Mouse (Mus musculus) forebrain, embryonic 16.5 days (tissue): ENCODE measurements at regions not wholly inside any gene's neighbourhood (a gene's known extent, or its start where the extent isn't known, plus 50 kb on each side); places are given as distances from the start of the nearest gene placed in this dataset.

Source experiments
- ATAC-seq: fragments of 200-750 bp; cut with Nextera tagmentation; 2 replicates; pipeline ENCODE4 v1.8.0; 2017; ENCODE audit warnings: mild to moderate bottlenecking, moderate library complexity
- H3K27ac ChIP-seq: fragments of 300-500 bp; sonication (generic); 2 replicates; pipeline ENCODE4 v1.5.1; 2014; ENCODE audit warnings: low read length, control low read depth
- H3K27me3 ChIP-seq: fragments of 300-500 bp; sonication (generic); replicated peaks from 2 replicates; pipeline ENCODE4 v1.6.1; 2014; ENCODE audit warnings: low read length; ENCODE audit not compliant: control insufficient read depth, insufficient read depth
- H3K36me3 ChIP-seq: fragments of 300-500 bp; sonication (generic); 2 replicates; pipeline ENCODE4 v1.6.1; 2014; ENCODE audit not compliant: control insufficient read depth, insufficient read depth
- H3K4me1 ChIP-seq: fragments of 300-500 bp; sonication (generic); replicated peaks from 2 replicates; pipeline ENCODE4 v1.6.1; 2014; ENCODE audit warnings: low read length; ENCODE audit not compliant: control insufficient read depth, insufficient read depth
- H3K4me2 ChIP-seq: fragments of 300-500 bp; sonication (generic); 2 replicates; pipeline ENCODE4 v1.6.1; 2014; ENCODE audit warnings: mild to moderate bottlenecking, low read length, control low read depth
- H3K4me3 ChIP-seq: fragments of 300-500 bp; sonication (generic); replicated peaks from 2 replicates; pipeline ENCODE4 v1.5.1; 2014; ENCODE audit warnings: mild to moderate bottlenecking, low read length, control low read depth
- H3K9ac ChIP-seq: fragments of 300-500 bp; sonication (generic); replicated peaks from 2 replicates; pipeline ENCODE4 v1.6.1; 2014; ENCODE audit warnings: low read depth, low read length, control low read depth
- H3K9me3 ChIP-seq: fragments of 300-500 bp; sonication (generic); 2 replicates; pipeline ENCODE4 v1.6.1; 2016; ENCODE audit warnings: low read length; ENCODE audit not compliant: control insufficient read depth
- WGBS: fragments of 180-500 bp; shearing (Covaris S2); extraction: QIAGEN DNeasy Blood & Tissue Kit; methylation state at CpG from one replicate; pipeline ENCODE4 v1.1.7; 2014; 5-methylcytosine and 5-hydroxymethylcytosine counted together

DNA sequence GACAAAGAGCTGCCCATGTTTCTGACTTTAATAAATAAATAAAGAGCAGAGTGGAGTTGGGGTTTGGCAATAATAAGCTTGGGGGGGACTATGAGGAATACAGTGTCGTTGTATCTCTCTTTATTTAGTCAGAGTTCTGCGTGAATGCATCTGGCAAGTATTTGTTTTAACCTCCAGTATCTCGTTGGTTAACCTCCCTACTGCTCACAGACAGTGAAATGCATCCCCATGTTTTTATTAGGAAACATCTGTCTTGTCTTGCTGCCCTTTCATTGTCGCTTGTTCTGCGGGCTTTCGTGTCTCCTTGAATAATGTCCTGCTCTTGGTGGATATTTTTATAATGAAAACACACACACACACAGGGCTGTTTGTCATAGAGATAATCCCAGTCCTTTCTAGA is 118.8 kb upstream of the Ccdc54 start:
- no peaks in the 10 kb centered on the region for H3K9me3 ChIP-seq
- ATAC-seq = no peak
- no peaks in the 10 kb centered on the region for H3K4me1 ChIP-seq
- WGBS = 84% methylated on average over 6 of the region's 6 CpGs
- no peak overlapping the region for H3K9ac ChIP-seq
- no peak overlapping the region for H3K4me3 ChIP-seq
- H3K27me3 ChIP-seq = no peaks in the 10 kb centered on the region
- no peak overlapping the region for H3K27ac ChIP-seq
- H3K4me2 ChIP-seq = no peak overlapping the region
- no peaks in the 10 kb centered on the region for H3K36me3 ChIP-seq

- H3K9me3 ChIP-seq = no peaks in the 10 kb centered on the region
- no peak for ATAC-seq
- no peak overlapping the region for H3K9ac ChIP-seq
- H3K27me3 ChIP-seq = no peaks in the 10 kb centered on the region
- WGBS = 60% methylated on average over 2 of the region's 2 CpGs
- no peak overlapping the region for H3K27ac ChIP-seq
- no peaks in the 10 kb centered on the region for H3K4me1 ChIP-seq
- H3K4me3 ChIP-seq = no peak overlapping the region
- H3K4me2 ChIP-seq = no peak overlapping the region
- no peaks in the 10 kb centered on the region for H3K36me3 ChIP-seq
Observed at GRCm38 (mm10) chr16:50707906-50708305, 117.0 kb upstream of the Ccdc54 start.

DNA sequence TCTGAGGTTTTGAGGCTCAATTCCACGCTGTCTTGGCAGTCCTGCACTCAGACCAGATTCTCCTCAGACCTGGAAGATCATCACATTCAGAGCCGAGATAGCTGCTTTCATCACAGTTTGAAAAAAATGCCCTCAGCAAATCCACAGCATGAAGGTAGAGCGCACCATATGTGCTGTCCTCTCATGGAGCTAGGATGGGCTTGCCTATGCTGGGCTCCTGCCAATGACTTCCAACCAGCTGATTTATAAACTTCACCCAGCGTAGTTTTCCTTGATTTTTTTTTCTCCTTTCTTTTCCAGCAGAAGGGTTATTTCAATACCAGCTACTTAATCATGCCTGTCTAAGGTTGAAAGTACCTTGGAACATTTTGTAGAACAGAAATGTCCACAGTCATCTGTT is 115.0 kb upstream of the Ccdc54 start:
- Histone ChIP-seq H3K27me3 (no peaks in the 10 kb centered on the region), H3K9me3 (no peaks in the 10 kb centered on the region), H3K36me3 (no peaks in the 10 kb centered on the region), H3K4me2 (no peak overlapping the region), H3K27ac (no peak overlapping the region), H3K4me1 (no peaks in the 10 kb centered on the region), H3K9ac (no peak overlapping the region), H3K4me3 (no peak overlapping the region)
- no peak for ATAC-seq
- 63% methylated on average over 4 of the region's 4 CpGs for WGBS

DNA sequence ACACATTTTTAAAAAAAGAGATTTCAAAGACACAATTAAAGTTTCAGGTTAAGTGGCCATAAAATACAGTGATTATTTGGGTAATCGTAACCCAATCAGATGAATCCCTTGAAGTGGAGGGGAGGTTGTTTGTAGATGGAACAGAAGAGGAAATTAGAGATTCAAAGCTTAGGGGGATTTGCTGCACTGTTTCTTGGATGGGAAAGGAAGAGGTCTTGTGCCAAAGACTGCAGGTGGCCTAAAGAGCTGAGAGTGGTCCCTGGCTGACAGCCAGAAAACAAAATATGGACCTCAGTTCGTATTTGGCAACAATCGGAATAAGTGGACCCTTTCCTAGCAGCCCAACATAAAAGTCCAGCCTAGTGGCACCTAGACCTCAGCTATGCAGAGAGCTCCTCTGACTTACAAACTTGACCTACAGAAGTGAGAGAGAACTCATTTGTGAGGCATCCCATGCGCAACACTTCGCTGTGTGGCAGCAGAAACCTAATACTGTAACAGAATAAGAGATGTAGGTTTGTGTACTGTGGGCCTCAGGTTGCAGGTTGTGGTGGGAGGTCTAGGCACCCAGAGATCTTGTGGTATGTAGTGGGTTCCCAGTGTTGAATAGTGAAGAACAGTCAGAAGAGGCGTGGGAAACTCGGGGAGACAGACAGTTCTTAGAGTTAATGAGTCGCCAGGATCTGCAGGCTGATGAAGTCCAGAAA is 110.0 kb upstream of the Ccdc54 start:
- Histone ChIP-seq H3K4me3 (no peak overlapping the region), H3K27me3 (no peaks in the 10 kb centered on the region), H3K36me3 (no peaks in the 10 kb centered on the region), H3K4me1 (no peaks in the 10 kb centered on the region; the same call in 1 of the 2 replicates), H3K4me2 (no peak overlapping the region), H3K9me3 (no peaks in the 10 kb centered on the region), H3K27ac (no peak overlapping the region), H3K9ac (no peak overlapping the region)
- WGBS = 63% methylated on average over 8 of the region's 8 CpGs
- ATAC-seq = peak; percentile 43; the same call in 1 of the 2 replicates

GRCm38 (mm10) chr16:50700123-50700522 is 109.2 kb upstream of the Ccdc54 start:
- Histone ChIP-seq H3K4me2 (no peak overlapping the region), H3K4me3 (no peak overlapping the region), H3K27me3 (no peaks in the 10 kb centered on the region), H3K9me3 (no peaks in the 10 kb centered on the region), H3K4me1 (no peaks in the 10 kb centered on the region; the same call in 1 of the 2 replicates), H3K9ac (no peak overlapping the region), H3K27ac (no peak overlapping the region), H3K36me3 (no peaks in the 10 kb centered on the region)
- 58% methylated on average over 2 of the region's 2 CpGs for WGBS
- no peak; the same call in 1 of the 2 replicates for ATAC-seq

- Histone ChIP-seq H3K36me3 (no peaks in the 10 kb centered on the region), H3K27ac (no peak overlapping the region), H3K9ac (no peak overlapping the region), H3K4me3 (no peak overlapping the region), H3K27me3 (no peaks in the 10 kb centered on the region), H3K4me2 (no peak overlapping the region), H3K4me1 (no peaks in the 10 kb centered on the region; the same call in 1 of the 2 replicates), H3K9me3 (no peaks in the 10 kb centered on the region)
- no peak for ATAC-seq
- WGBS = 97% methylated on average over 2 of the region's 2 CpGs
Observed at GRCm38 (mm10) chr16:50697722-50698121, 106.8 kb upstream of the Ccdc54 start.

GRCm38 (mm10) chr16:50696052-50696451 is 105.1 kb upstream of the Ccdc54 start:
- WGBS = 80% methylated on average over 4 of the region's 4 CpGs
- no peak for ATAC-seq

DNA sequence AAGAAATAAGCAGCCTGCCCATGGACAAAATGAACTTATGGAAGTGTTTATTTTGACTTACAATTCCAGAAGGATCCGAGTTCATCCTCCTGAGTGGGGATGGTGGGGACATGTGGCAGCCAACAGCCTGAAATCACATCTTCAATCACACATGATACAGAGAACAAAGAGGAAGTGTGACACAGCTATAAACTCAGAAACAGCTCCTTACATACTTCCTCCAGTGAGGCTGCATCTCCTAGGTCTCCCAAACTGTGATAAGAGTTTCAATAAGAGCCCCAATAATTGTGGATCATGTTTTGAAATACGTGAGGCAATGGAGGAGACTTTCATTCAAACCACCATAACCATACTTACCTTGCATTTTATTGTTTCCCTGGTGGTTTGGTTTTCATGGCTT is 103.1 kb upstream of the Ccdc54 start:
- Histone ChIP-seq H3K4me2 (no peak overlapping the region), H3K27me3 (no peaks in the 10 kb centered on the region), H3K4me1 (no peaks in the 10 kb centered on the region), H3K4me3 (no peak overlapping the region), H3K9ac (no peak overlapping the region), H3K36me3 (no peaks in the 10 kb centered on the region), H3K9me3 (no peaks in the 10 kb centered on the region), H3K27ac (no peak overlapping the region)
- 84% methylated on average over 2 of the region's 2 CpGs for WGBS
- no peak for ATAC-seq

More at GRCm38 (mm10) chr16:50696052-50696451, 105.1 kb upstream of the Ccdc54 start:
- no peak overlapping the region for H3K9ac ChIP-seq
- H3K36me3 ChIP-seq = no peaks in the 10 kb centered on the region
- no peak overlapping the region for H3K27ac ChIP-seq
- H3K4me2 ChIP-seq = no peak overlapping the region
- H3K9me3 ChIP-seq = no peaks in the 10 kb centered on the region
- H3K4me1 ChIP-seq = no peaks in the 10 kb centered on the region; the same call in 1 of the 2 replicates
- H3K27me3 ChIP-seq = no peaks in the 10 kb centered on the region
- no peak overlapping the region for H3K4me3 ChIP-seq

GRCm38 (mm10) chr16:50690818-50691217 is 99.9 kb upstream of the Ccdc54 start:
- no peak overlapping the region for H3K4me3 ChIP-seq
- no peaks in the 10 kb centered on the region for H3K36me3 ChIP-seq
- H3K9me3 ChIP-seq = no peaks in the 10 kb centered on the region
- no peak for ATAC-seq
- H3K4me1 ChIP-seq = no peaks in the 10 kb centered on the region
- no peak overlapping the region for H3K9ac ChIP-seq
- H3K4me2 ChIP-seq = no peak overlapping the region
- no peak overlapping the region for H3K27ac ChIP-seq
- no peaks in the 10 kb centered on the region for H3K27me3 ChIP-seq
- 81% methylated on average over 7 of the region's 7 CpGs for WGBS

DNA sequence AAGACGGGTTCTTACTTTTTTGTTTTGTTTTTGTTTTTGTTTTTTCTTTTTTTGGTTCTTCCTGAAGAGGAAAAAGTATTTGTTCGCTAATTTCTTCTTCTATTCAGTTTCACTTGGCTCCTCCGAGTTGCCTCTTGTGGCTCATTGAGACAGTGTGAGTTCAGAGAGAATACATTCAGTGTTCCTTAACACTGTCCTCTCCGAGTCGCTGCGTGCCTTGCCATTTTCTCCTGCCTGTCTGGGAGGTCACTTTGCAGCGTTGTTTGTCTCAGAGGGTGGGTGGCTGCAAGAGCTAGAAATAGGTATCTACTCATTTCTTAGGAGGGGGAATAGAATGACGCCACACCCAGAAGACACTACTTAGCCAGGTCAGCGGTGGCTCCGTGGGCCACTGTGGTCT is 98.6 kb upstream of the Ccdc54 start:
- no peaks in the 10 kb centered on the region for H3K4me1 ChIP-seq
- H3K27me3 ChIP-seq = no peaks in the 10 kb centered on the region
- no peaks in the 10 kb centered on the region for H3K9me3 ChIP-seq
- ATAC-seq = no peak
- H3K27ac ChIP-seq = no peak overlapping the region
- H3K4me2 ChIP-seq = peak overlapping the region; percentile 30
- H3K36me3 ChIP-seq = no peaks in the 10 kb centered on the region
- H3K9ac ChIP-seq = no peak overlapping the region
- H3K4me3 ChIP-seq = no peak overlapping the region
- WGBS = 63% methylated on average over 10 of the region's 10 CpGs
